Mouse (Mus musculus) ES-E14 (cell line): ENCODE data around the gene Hpf1. TPM values are rescaled to one million over a fixed set of nuclear protein-coding genes. Genes with fewer than 3 reads are reported as not detected.

Experiments used
- DNase-seq: peaks from one replicate; pipeline ENCODE4 v3.0.0-alpha.2; 2013; ENCODE audit warnings: low read depth, low spot score
- H3K27ac ChIP-seq: 2 replicates; pipeline ENCODE4 v1.5.1; 2012; ENCODE audit warnings: low read depth, mild to moderate bottlenecking, low read length, moderate library complexity, mixed read lengths; ENCODE audit not compliant: poor library complexity, insufficient read depth, severe bottlenecking
- H3K36me3 ChIP-seq: 2 replicates; pipeline ENCODE4 v1.6.1; 2012; ENCODE audit warnings: mild to moderate bottlenecking, low read length, moderate library complexity, mixed read lengths; ENCODE audit not compliant: control insufficient read depth, poor library complexity, insufficient read depth, severe bottlenecking
- H3K4me1 ChIP-seq, 2 experiments: fragments of 150-350 bp in 1 of 2; sonication (generic) in 1 of 2; 2 replicates each; pipeline ENCODE4 v1.6.1; 2012; ENCODE audit warnings: low read length in 2 of 2, mild to moderate bottlenecking in 1 of 2, mixed read lengths in 1 of 2; ENCODE audit not compliant: control insufficient read depth in 2 of 2, insufficient read depth in 2 of 2, poor library complexity in 1 of 2
- H3K4me3 ChIP-seq, 2 experiments: fragments of 150-350 bp in 1 of 2; sonication (generic) in 1 of 2; 2 replicates each; pipeline ENCODE4 v1.5.1; 2012; ENCODE audit warnings: low read length in 2 of 2, low read depth in 1 of 2, mild to moderate bottlenecking in 1 of 2, mixed read lengths in 1 of 2; ENCODE audit not compliant: insufficient read depth in 1 of 2, poor library complexity in 1 of 2, severe bottlenecking in 1 of 2
- H3K9ac ChIP-seq: 2 replicates; pipeline ENCODE4 v1.6.1; 2012; ENCODE audit warnings: low read depth, mild to moderate bottlenecking, low read length, mixed read lengths; ENCODE audit not compliant: poor library complexity, insufficient read depth, severe bottlenecking
- H3K9me3 ChIP-seq: fragments of 150-350 bp; sonication (generic); 2 replicates; pipeline ENCODE4 v1.6.1; 2012; ENCODE audit warnings: low read depth, mild to moderate bottlenecking, low read length; ENCODE audit not compliant: control insufficient read depth, insufficient read depth
- CHD2 ChIP-seq: IDR thresholded peaks from 2 replicates; pipeline ENCODE4 v1.6.1; 2014; ENCODE audit warnings: mild to moderate bottlenecking, low read depth, low read length, inconsistent platforms
- HCFC1 ChIP-seq: IDR thresholded peaks from 2 replicates; pipeline ENCODE4 v1.6.1; 2012; ENCODE audit warnings: low read length, inconsistent platforms, borderline replicate concordance; ENCODE audit not compliant: insufficient read depth
- MAFK ChIP-seq: IDR thresholded peaks from 2 replicates; pipeline ENCODE4 v1.6.1; 2014; ENCODE audit warnings: mild to moderate bottlenecking, low read depth, low read length, inconsistent platforms; ENCODE audit not compliant: insufficient read depth
- ZC3H11A ChIP-seq: IDR thresholded peaks from 2 replicates; pipeline ENCODE4 v1.6.1; 2012; ENCODE audit warnings: low read depth, mild to moderate bottlenecking, inconsistent platforms, low read length, borderline replicate concordance
- ZNF384 ChIP-seq: IDR thresholded peaks from 2 replicates; pipeline ENCODE4 v1.6.1; 2012; ENCODE audit warnings: low read depth, low read length, inconsistent platforms
- in situ Hi-C, 2 experiments: fragments of 600-800 bp; cut with MboI; formaldehyde crosslinking; loops; one replicate each; pipeline ENCODE4 v1.15.1; 2025; ENCODE audit warnings: low sequenced_read_pairs in 2 of 2, inconsistent platforms in 1 of 2; ENCODE audit not compliant: unreplicated experiment in 2 of 2
- total RNA-seq: library from RNA; depleted of rRNA; stranded (reverse); fragments of 300-350 nt; gene quantifications from 2 replicates; pipeline ENCODE4 v1.2.3, GENCODE M21; 2012

Gene Hpf1
- total RNA-seq, 1 experiment = 44.6 TPM

GRCm38 (mm10) chr8:60869761-60870160 lies 20.5 kb upstream of the Hpf1 start:
- in situ Hi-C loops = loop anchor here (10.0 to 25.0 kb wide), 2 partner anchors 232 to 255 kb away; partner anchors contain the start of gene Mfap3l (in 1 of the 2)
- Histone ChIP-seq H3K27ac (no peak overlapping the region), H3K4me3 (no peak overlapping the region), H3K9me3 (no peaks in the 10 kb centered on the region), H3K36me3 (no peaks in the 10 kb centered on the region), H3K9ac (no peak overlapping the region), H3K4me1 (peaks cover 0 to 22% of the 10 kb centered on the region in 2 experiments; a peak in 2 of 4 replicates)
- no peak for DNase-seq
- TF ChIP-seq ZNF384 = no peak
- no peak for TF ChIP-seq MAFK
- no peak for TF ChIP-seq CHD2
- TF ChIP-seq ZC3H11A = no peak
- no peak for TF ChIP-seq HCFC1

- Histone ChIP-seq H3K9ac (no peak overlapping the region), H3K4me1 (peaks cover 0 to 22% of the 10 kb centered on the region in 2 experiments; a peak in 2 of 4 replicates), H3K27ac (no peak overlapping the region), H3K36me3 (no peaks in the 10 kb centered on the region), H3K4me3 (no peak overlapping the region), H3K9me3 (no peaks in the 10 kb centered on the region)
- TF ChIP-seq HCFC1 (no peak), MAFK (no peak), ZC3H11A (no peak), ZNF384 (no peak), CHD2 (no peak)
- DNase-seq = no peak
- in situ Hi-C loops = loop anchor here in 1 of 2 experiments (25.0 kb wide), 1 partner anchor 233 kb away; the partner anchor contains the start of gene Mfap3l
These were observed 19.7 kb upstream of the Hpf1 start for GRCm38 (mm10) chr8:60870231-60871193.

GRCm38 (mm10) chr8:60878617-60879016 lies 11.6 kb upstream of the Hpf1 start:
- H3K27ac ChIP-seq = no peak overlapping the region
- in situ Hi-C loops = loop anchor here in 1 of 2 experiments (25.0 kb wide), 1 partner anchor 366 kb away; the partner anchor contains the start of genes Aadat and Gm10283
- H3K9me3 ChIP-seq = no peaks in the 10 kb centered on the region
- DNase-seq = no peak
- no peaks in the 10 kb centered on the region for H3K4me1 ChIP-seq
- TF ChIP-seq HCFC1 (no peak), CHD2 (no peak), ZC3H11A (no peak), MAFK (no peak), ZNF384 (no peak)
- H3K9ac ChIP-seq = no peak overlapping the region
- H3K4me3 ChIP-seq = no peak overlapping the region
- no peaks in the 10 kb centered on the region for H3K36me3 ChIP-seq

- Histone ChIP-seq H3K36me3 (no peaks in the 10 kb centered on the region), H3K9me3 (no peaks in the 10 kb centered on the region), H3K4me1 (no peaks in the 10 kb centered on the region), H3K9ac (no peak overlapping the region), H3K4me3 (no peak overlapping the region), H3K27ac (no peak overlapping the region)
- TF ChIP-seq CHD2 (no peak), ZNF384 (no peak), MAFK (no peak), ZC3H11A (no peak), HCFC1 (no peak)
- in situ Hi-C loops = loop anchor here in 1 of 2 experiments (25.0 kb wide), 1 partner anchor 371 kb away; the partner anchor contains the start of genes Aadat and Gm10283
- DNase-seq = no peak
These were observed 6.6 kb upstream of the Hpf1 start for GRCm38 (mm10) chr8:60883419-60884137.
